Mouse (Mus musculus) thymus, adult 2 months (tissue): ENCODE measurements around the gene Tuba1b.

Experiments used
- CTCF ChIP-seq: fragments of 200-500 bp; IDR thresholded peaks from 2 replicates; pipeline ENCODE4 v1.5.1; 2012; ENCODE audit warnings: mild to moderate bottlenecking, control low read depth, low read length, moderate library complexity, borderline replicate concordance; ENCODE audit not compliant: control insufficient read depth, poor library complexity, insufficient read depth; ENCODE audit errors: extremely low read depth
- POLR2A ChIP-seq: fragments of 200-500 bp; IDR thresholded peaks from 2 replicates; pipeline ENCODE4 v1.6.1; 2012; ENCODE audit warnings: mild to moderate bottlenecking, low read length, control low read depth, moderate library complexity; ENCODE audit not compliant: control insufficient read depth, poor library complexity, insufficient read depth; ENCODE audit errors: extremely low read depth

GRCm38 (mm10) chr15:98943133-98943532 is 8.8 kb upstream of the Tuba1b start:
- TF ChIP-seq CTCF (no peak), POLR2A (no peak)
